ENCODE assay signal across 8 mouse cellular contexts in the genomic region with DNA sequence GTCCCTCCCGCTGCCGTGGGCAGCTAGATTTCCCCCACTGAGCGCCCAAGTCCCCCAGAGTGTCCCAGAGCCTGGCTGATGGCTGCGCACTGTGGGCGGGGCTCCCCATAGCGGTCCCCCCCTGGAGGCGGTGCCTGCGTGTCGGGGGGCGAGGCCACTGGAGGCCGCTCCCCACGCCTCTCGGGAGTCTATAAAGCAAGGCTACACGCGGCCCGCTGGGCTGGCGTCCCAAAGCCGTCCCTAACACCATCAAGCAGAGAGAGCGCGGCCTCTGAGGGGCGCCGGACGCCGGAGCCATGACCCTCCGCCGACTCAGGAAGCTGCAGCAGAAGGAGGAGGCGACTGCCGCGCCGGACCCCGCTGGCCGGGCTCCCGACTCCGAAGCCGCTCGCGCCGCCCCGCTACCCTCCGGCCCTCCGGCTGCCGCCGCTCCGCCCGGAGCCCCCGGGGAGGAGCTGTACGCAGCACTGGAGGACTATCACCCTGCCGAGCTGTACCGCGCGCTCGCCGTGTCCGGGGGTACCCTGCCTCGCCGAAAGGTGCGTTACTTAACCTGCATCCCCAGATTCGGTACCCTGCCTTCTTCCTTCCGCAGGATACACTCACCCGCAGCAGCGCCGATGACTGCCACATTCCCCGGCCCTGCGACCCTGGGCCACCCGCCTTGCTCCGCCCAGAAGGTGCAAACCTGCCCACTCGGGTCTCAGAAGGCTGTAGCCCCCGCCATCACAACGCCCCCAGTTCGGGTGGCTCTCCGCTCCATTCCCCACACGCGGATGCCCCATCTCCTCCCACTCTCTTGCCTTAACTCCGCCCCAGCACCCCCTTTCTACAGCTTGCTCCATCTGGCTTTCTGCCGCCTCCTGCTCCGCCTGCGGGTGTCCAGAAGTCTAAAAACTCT. TPM values are rescaled to one million over a fixed set of nuclear protein-coding genes. Genes with fewer than 3 reads are reported as not detected.
DNase-seq lines count a peak whose midpoint lies in the region; ATAC-seq lines count a peak whose summit lies in the region.

Grasp (plus strand) TSS at position 183 of the 901 bp plus-strand sequence.

- 0 out of 2 replicates have a peak, but pooled peaks cover 2% of the 10 kb centered on the region for H3K36me3 ChIP-seq in hindbrain, embryonic 13.5 days

- peak; percentile 55 for DNase-seq in MEL-GATA-1-ER (ENCODE audit: extremely low read depth, low read depth)
- peak; percentile 86 for DNase-seq in cerebellum, adult 9-10 months
- DNase-seq in frontal cortex, postnatal 25 days (ENCODE audit: low spot score in 2 of 2), result peak; percentile 77 to 86
- DNase-seq in left cerebral cortex, adult 11 months (ENCODE audit: low spot score), result peak; percentile 84
- DNase-seq in lung, postnatal 25 days (ENCODE audit: low spot score), result peak; percentile 93
- DNase-seq in retina, adult 2 months (ENCODE audit: low read depth, low spot score), result peak; percentile 64
- DNase-seq in thymus, postnatal 25 days, result peak; percentile 82

- ATAC-seq in hindbrain, embryonic 13.5 days (ENCODE audit: low FRiP score), result peak; percentile 68

- peak within 1 kb of the TSS; percentile 73 for H3K27ac ChIP-seq in hindbrain, embryonic 13.5 days

- peaks cover 61% of the 10 kb centered on the region for H3K4me1 ChIP-seq in hindbrain, embryonic 13.5 days (replicated peaks)

- peaks cover 37% of the 10 kb centered on the region for H3K27me3 ChIP-seq in hindbrain, embryonic 13.5 days

- peak within 1 kb of the TSS; percentile 82 for H3K9ac ChIP-seq in hindbrain, embryonic 13.5 days

- no peaks in the 10 kb centered on the region for H3K9me3 ChIP-seq in hindbrain, embryonic 13.5 days

- H3K4me3 ChIP-seq in hindbrain, embryonic 13.5 days, result peak within 1 kb of the TSS; percentile 73

- peak within 1 kb of the TSS; percentile 91 for H3K4me2 ChIP-seq in hindbrain, embryonic 13.5 days

- under 1% methylated on average over 63 of the region's 77 CpGs for WGBS in hindbrain, embryonic 13.5 days

RNA-seq across cellular contexts. Expression of gene Grasp, which starts in this region (rescaled TPM):
- 1.7 and 1.8 TPM in 2 replicates for polyA plus RNA-seq in hindbrain, embryonic 13.5 days (2015; fragmentation: Nextera tagmentation; extraction: Ambion mirVana)

Comparison
In these comparisons a context has a peak if more than half of its experiments do, and no peak if none do; other contexts are left out.
1. Peak in every context shown above with its lines: DNase-seq, ATAC-seq, H3K4me3 ChIP-seq and H3K27ac ChIP-seq.